Comparison of ENCODE assay signal across 8 mouse cellular contexts in the genomic region with DNA sequence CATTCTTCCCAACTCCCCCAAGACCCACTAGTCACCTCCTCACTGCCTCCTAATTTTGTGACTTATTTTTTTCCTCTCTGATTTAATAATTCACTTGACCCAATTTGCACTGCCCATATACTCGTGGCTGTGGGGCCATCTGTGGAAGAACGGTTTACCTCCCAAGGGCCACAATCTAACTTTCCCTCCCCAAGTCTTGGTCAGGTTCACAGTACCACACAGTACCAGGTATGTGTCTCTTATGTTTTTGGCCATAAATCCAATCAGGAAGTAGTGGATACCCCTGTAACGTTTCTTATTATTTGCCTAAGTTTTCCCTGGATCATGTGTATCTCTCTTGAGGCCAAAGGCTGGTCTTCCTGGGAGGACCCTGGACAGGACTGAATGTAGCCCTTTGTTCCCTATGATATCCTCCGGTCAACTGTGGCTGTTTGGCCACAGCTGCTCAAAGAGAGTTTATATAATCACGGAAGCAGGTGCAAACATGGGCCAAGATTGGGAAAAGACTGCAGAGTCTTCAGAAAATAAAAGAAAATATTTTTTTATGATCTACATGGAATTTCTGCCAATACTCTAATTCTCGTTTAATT.
"Had no signal": no experiment of that assay in that cellular context is flagged by ENCODE, and none has a peak within 500 bp of the region (broad histone marks: within the 10 kb centered on the region; RNA-seq: fewer than 3 reads in every experiment).

No protein-coding gene starts in this region.

- H3K36me3 ChIP-seq: limb, embryonic 12.5 days; neural tube, embryonic 12.5 days had no signal

- H3K9me3 ChIP-seq: limb, embryonic 12.5 days; neural tube, embryonic 12.5 days had no signal

- DNase-seq: midbrain, embryonic 14.5 days; thymus, postnatal 4 days had no signal

- H3K4me2 ChIP-seq: limb, embryonic 12.5 days; neural tube, embryonic 12.5 days had no signal

- H3K27me3 ChIP-seq: limb, embryonic 12.5 days; neural tube, embryonic 12.5 days had no signal

- H3K4me3 ChIP-seq: limb, embryonic 12.5 days; neural tube, embryonic 12.5 days had no signal

- H3K9ac ChIP-seq: limb, embryonic 12.5 days; neural tube, embryonic 12.5 days had no signal

- H3K27ac ChIP-seq: limb, embryonic 12.5 days; neural tube, embryonic 12.5 days; stomach, postnatal 0 days had no signal

- ATAC-seq: hindbrain, embryonic 16.5 days; inflammation-experienced regulatory T-cells, adult 6 months; intestine, postnatal 0 days had no signal

- H3K4me1 ChIP-seq: limb, embryonic 12.5 days; neural tube, embryonic 12.5 days had no signal
